Mouse (Mus musculus): ENCODE measurements around the gene Fgfr2.

DNA sequence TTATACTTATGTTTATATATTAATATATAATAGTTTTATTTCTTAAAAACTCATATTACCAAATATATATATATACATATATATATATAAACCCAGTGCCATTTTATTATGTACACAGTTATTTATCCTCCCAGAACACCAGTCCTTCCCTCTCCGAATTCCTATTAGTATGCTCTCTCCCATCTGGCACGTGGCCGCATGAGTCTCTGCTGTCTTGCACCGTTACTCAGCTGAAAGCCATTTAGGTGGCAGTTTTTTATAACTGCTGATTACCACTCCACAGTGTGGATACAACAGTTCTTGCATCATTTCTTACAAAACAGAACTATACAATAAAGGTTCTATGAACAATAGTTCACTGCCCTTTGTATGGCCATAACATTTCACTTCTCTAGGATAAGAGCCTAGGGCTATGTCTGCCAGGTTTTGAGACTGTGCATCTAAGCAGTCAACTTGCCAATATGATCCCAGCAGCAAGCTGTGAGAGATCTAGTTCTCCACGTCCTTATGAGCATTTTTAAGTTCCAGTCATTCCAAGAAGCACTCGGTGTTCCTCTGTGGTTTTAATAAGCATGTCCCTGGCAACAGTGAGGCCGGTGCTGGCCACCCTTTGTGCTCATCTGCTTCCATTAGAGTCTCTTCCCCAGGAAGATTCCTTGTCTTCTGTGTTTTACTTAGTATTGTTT lies 1777.2 kb downstream of the Fgfr2 start:
- no peak for TF ChIP-seq CTCF (IDR thresholded peaks at IDR 0.05; ENCODE audit: extremely low read depth, insufficient read length, insufficient replicate concordance, low read depth, low read length)
- no peak for TF ChIP-seq POLR2A (IDR thresholded peaks at IDR 0.05; ENCODE audit: low read depth, low read length)

Measured in small intestine, adult 2 months (tissue).